Mouse (Mus musculus) megakaryocyte, embryonic 14.5 days (primary cell): ENCODE results near the gene Nol3.

Experiments
- FLI1 ChIP-seq: IDR thresholded peaks from 2 replicates; pipeline ENCODE4 v1.6.1; 2012; ENCODE audit warnings: low read length, inconsistent platforms, mixed read lengths
- GATA1 ChIP-seq: IDR thresholded peaks from 3 replicates; pipeline ENCODE4 v1.6.1; 2012; ENCODE audit warnings: mixed read lengths, low read length, inconsistent platforms, borderline replicate concordance

GRCm38 (mm10) chr8:105270101-105270915 lies 5.6 kb upstream of the Nol3 start:
- TF ChIP-seq FLI1, result no peak
- no peak for TF ChIP-seq GATA1
